Mouse (Mus musculus) cortical plate, adult 2 months (tissue): ENCODE data around the gene Gphn.

ENCODE experiments used
- CTCF ChIP-seq: fragments of 200-500 bp; IDR thresholded peaks from 2 replicates; pipeline ENCODE4 v1.5.1; 2011; ENCODE audit warnings: mild to moderate bottlenecking, control low read depth, low read length; ENCODE audit not compliant: insufficient read depth; ENCODE audit errors: extremely low read depth
- POLR2A ChIP-seq: fragments of 200-500 bp; IDR thresholded peaks from 2 replicates; pipeline ENCODE4 v1.6.1; 2011; ENCODE audit warnings: mild to moderate bottlenecking, low read length, control low read depth; ENCODE audit not compliant: insufficient read depth; ENCODE audit errors: extremely low read depth

GRCm38 (mm10) chr12:78193942-78194341, 32.2 kb upstream of the Gphn start, which contains the start of gene Gm6657:
- TF ChIP-seq CTCF (no peak), POLR2A (no peak)
